Mouse (Mus musculus): ENCODE data around the gene Wdfy1. TPM values are rescaled to one million over a fixed set of nuclear protein-coding genes. Genes with fewer than 3 reads are reported as not detected.
A peak's percentile ranks its signal among the peaks of the same experiment; 100 is the strongest.

Gene Wdfy1
- total RNA-seq (2014; rRNA removed) (104 and 111 TPM in 2 replicates), polyA plus RNA-seq (2015; fragmentation: Nextera tagmentation; extraction: Ambion mirVana) (94.9 and 98.1 TPM in 2 replicates)

DNA sequence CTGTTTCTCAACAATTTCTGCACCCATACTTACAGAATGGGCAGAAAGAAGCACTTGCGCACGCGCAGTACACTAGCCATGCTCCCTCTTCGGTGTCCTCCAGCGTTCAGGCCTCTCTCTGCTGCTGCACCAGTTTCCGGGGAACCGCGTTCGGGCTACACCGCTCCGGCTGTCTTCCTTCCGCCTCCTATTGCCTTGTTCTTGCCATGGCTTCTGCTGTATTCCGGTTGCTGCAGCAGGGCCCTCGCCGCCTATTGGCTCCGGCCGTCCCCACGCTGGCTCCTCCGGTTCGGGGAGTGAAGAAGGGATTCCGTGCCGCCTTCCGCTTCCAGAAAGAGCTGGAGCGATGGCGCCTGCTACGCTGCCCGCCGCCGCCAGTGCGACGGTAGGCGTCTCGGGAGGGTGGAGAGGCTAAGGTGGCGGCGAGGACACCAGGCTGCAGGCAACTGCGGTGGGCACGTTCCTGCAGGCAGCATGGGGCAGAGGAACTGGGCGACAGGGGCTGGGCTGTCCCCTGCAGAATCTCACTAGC is at the start of gene Wdfy1, which contains the start of gene Mrpl44:
Gene Wdfy1, minus strand, starts transcription at position 217 of the 532 bp plus-strand sequence.
Gene Mrpl44, plus strand, starts transcription at position 92 of the 532 bp plus-strand sequence.
- H3K36me3 ChIP-seq (ENCODE audit: insufficient read depth, low read length): peaks cover 11% of the 10 kb centered on the region
- H3K4me2 ChIP-seq (ENCODE audit: low read depth, low read length, poor library complexity, severe bottlenecking): peak within 1 kb of the TSS; percentile 62
- ATAC-seq (ENCODE audit: low FRiP score) (peak; percentile 99), DNase-seq (ENCODE audit: low spot score) (peak; percentile 98)
- 0 out of 2 replicates have a peak, but pooled peaks cover 2% of the 10 kb centered on the region for H3K4me1 ChIP-seq (ENCODE audit: insufficient read depth, low read length)
- no peaks in the 10 kb centered on the region for H3K27me3 ChIP-seq (ENCODE audit: insufficient read depth, low read length)
- peak within 1 kb of the TSS; percentile 95 for H3K9ac ChIP-seq (replicated peaks; ENCODE audit: low read length, poor library complexity, severe bottlenecking)
- peak; percentile 47 for TF ChIP-seq CTCF (IDR thresholded peaks at IDR 0.05)
- H3K27ac ChIP-seq (ENCODE audit: low read depth, low read length): peak within 1 kb of the TSS; percentile 89
- no peaks in the 10 kb centered on the region for H3K9me3 ChIP-seq (ENCODE audit: low read length)
- WGBS: 0% methylated on average over 38 of the region's 38 CpGs
- peak within 1 kb of the TSS; percentile 93 for H3K4me3 ChIP-seq (ENCODE audit: low read depth, low read length)

DNA sequence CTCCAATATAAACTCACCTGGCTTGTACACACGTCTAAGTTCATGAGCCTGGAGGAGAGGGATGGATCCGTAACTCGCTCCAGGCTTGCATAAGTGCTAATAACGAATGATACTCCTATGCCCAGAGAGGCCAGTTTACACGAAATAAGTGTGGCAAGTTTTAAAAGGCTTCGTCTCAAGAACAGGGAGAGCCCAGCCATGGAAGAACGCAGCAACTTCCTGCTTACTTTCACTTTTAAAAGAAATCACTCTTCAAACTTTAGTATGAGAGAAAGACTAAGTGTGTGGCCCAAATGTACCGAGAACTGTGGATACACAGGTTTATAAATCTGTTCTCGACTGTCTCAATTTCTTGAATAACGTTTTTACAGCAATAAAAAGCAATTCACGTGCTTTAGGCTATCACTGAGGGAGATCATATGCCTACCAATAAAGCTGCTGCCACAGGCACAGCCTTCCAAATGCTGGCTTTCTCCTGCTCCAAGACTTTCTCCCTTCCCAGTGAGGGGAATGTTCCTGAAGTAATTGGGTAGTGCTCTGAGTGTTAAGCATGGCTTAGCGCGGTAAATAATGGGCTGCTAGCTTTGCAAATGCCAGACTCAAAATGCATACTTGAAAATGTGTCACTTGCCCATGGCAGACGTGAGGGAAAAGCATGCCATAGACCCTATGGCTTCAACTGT is 48.1 kb upstream of the Wdfy1 start:
- Histone ChIP-seq H3K36me3 (ENCODE audit: insufficient read depth, low read length) (no peaks in the 10 kb centered on the region), H3K27me3 (ENCODE audit: insufficient read depth, low read length) (no peaks in the 10 kb centered on the region), H3K9ac (replicated peaks; ENCODE audit: low read length, poor library complexity, severe bottlenecking) (no peak overlapping the region), H3K4me2 (ENCODE audit: low read depth, low read length, poor library complexity, severe bottlenecking) (no peak overlapping the region), H3K4me3 (ENCODE audit: low read depth, low read length) (no peak overlapping the region), H3K27ac (ENCODE audit: low read depth, low read length) (peak overlapping the region; percentile 55), H3K9me3 (ENCODE audit: low read length) (no peaks in the 10 kb centered on the region), H3K4me1 (ENCODE audit: insufficient read depth, low read length) (no peaks in the 10 kb centered on the region)
- 72% methylated on average over 14 of the region's 14 CpGs for WGBS
- ATAC-seq (ENCODE audit: low FRiP score) (no peak), DNase-seq (ENCODE audit: low spot score) (no peak)
- no peak for TF ChIP-seq CTCF (IDR thresholded peaks at IDR 0.05)

DNA sequence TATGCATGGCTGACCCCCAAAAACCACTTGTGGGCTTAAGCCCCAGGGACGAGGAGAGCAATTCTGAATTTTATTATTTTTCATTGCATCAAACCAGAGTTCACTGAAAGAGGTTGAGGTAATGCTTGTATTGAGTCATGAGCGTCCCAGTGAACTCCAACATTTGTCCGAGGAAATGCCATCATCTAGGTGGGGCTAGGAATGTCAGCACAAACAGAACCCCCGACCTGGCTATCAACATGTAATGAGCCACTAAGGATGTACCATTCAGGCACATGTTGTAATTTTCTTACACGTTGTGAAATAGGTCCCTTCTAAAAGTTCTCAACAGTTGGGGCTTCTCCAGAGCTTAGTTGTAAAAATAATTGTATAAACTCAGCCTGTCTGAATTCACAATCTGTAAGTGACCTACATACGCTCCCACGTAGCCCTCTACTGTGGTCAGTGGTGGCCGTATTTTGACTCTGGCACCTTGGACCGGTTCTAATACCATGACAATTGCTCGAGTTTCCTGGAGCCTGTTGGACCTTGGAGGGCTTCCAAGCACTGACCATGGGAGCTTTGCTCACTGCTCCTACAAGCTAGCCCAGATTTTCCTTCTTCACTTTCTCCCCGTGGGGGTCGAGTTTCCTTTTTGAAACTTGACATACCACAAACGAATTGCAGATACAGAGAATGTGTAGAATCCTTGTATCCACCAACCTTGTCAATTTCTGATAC is 47.0 kb upstream of the Wdfy1 start:
- Histone ChIP-seq H3K36me3 (ENCODE audit: insufficient read depth, low read length) (no peaks in the 10 kb centered on the region), H3K4me3 (ENCODE audit: low read depth, low read length) (no peak overlapping the region), H3K4me2 (ENCODE audit: low read depth, low read length, poor library complexity, severe bottlenecking) (no peak overlapping the region), H3K27me3 (ENCODE audit: insufficient read depth, low read length) (no peaks in the 10 kb centered on the region), H3K27ac (ENCODE audit: low read depth, low read length) (no peak overlapping the region), H3K9me3 (ENCODE audit: low read length) (no peaks in the 10 kb centered on the region), H3K4me1 (ENCODE audit: insufficient read depth, low read length) (no peaks in the 10 kb centered on the region), H3K9ac (replicated peaks; ENCODE audit: low read length, poor library complexity, severe bottlenecking) (no peak overlapping the region)
- ATAC-seq (ENCODE audit: low FRiP score) (peak; percentile 66; the same call in 1 of the 2 replicates), DNase-seq (ENCODE audit: low spot score) (peak; percentile 74)
- TF ChIP-seq CTCF (IDR thresholded peaks at IDR 0.05): no peak
- WGBS: 71% methylated on average over 13 of the region's 13 CpGs

DNA sequence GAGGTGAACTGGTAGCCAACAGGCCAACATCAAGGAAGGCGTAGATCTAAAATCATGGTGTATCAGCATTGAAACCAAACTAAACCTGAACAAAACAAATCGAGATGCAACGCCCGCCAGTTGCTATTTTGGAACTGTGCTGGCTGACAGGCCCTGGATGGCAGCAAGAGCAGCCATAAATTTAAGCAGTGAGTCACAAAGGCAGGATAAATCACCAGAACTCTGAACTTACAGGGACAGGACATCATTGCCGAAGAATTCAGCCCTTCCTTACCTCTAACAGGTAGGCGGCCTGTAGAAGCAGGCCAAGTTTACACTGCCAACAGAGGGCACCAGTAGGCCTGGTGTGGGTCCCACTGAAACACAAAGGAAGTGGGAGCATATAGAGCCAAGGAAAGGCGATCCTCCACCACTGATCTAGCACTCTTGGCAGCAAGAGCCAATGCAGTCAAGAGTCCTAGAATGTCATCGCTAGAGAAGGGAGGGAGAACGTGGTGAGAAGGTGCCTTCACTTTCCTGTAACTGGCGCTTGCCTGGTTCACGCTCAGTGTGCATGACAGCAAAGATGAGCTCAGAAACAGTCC is 43.4 kb upstream of the Wdfy1 start:
- no peak for TF ChIP-seq CTCF (IDR thresholded peaks at IDR 0.05)

DNA sequence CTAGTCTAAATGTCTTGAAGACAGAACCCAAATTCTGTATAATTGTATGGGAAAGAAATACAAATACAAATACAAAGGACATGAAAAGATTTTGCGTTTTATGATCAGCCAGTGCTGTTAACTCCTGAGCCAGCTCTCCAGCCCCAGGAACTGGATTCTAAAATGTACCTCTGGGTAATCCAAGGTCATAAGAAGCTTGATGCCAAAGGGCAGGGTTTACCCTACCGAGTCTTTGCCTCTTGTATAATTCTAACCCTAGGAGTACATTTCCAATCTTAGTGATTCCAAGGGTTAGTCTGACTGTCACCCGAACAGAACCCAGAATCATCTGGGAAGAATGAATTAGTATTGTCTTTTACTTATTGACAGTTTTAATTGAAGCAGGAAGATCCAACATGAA is 39.5 kb upstream of the Wdfy1 start:
- H3K4me2 ChIP-seq (ENCODE audit: low read depth, low read length, poor library complexity, severe bottlenecking): no peak overlapping the region
- H3K27ac ChIP-seq (ENCODE audit: low read depth, low read length): no peak overlapping the region
- no peak overlapping the region for H3K9ac ChIP-seq (replicated peaks; ENCODE audit: low read length, poor library complexity, severe bottlenecking)
- ATAC-seq (ENCODE audit: low FRiP score): no peak
- H3K36me3 ChIP-seq (ENCODE audit: insufficient read depth, low read length): 0 out of 2 replicates have a peak, but pooled peaks cover 3% of the 10 kb centered on the region
- WGBS: 95% methylated on average over 3 of the region's 3 CpGs
- no peak overlapping the region for H3K4me3 ChIP-seq (ENCODE audit: low read depth, low read length)
- H3K27me3 ChIP-seq (ENCODE audit: insufficient read depth, low read length): no peaks in the 10 kb centered on the region
- no peak for TF ChIP-seq CTCF (IDR thresholded peaks at IDR 0.05)
- no peak for DNase-seq (ENCODE audit: low spot score)
- H3K9me3 ChIP-seq (ENCODE audit: low read length): no peaks in the 10 kb centered on the region
- no peaks in the 10 kb centered on the region for H3K4me1 ChIP-seq (ENCODE audit: insufficient read depth, low read length)

More for the DNA sequence above, 43.4 kb upstream of the Wdfy1 start:
- H3K27me3 ChIP-seq (ENCODE audit: insufficient read depth, low read length): no peaks in the 10 kb centered on the region
- H3K4me3 ChIP-seq (ENCODE audit: low read depth, low read length): no peak overlapping the region
- H3K27ac ChIP-seq (ENCODE audit: low read depth, low read length): no peak overlapping the region
- no peaks in the 10 kb centered on the region for H3K36me3 ChIP-seq (ENCODE audit: insufficient read depth, low read length)
- H3K4me2 ChIP-seq (ENCODE audit: low read depth, low read length, poor library complexity, severe bottlenecking): no peak overlapping the region
- no peaks in the 10 kb centered on the region for H3K4me1 ChIP-seq (ENCODE audit: insufficient read depth, low read length)
- H3K9ac ChIP-seq (replicated peaks; ENCODE audit: low read length, poor library complexity, severe bottlenecking): no peak overlapping the region
- ATAC-seq (ENCODE audit: low FRiP score) (no peak), DNase-seq (ENCODE audit: low spot score) (no peak)
- no peaks in the 10 kb centered on the region for H3K9me3 ChIP-seq (ENCODE audit: low read length)
- 92% methylated on average over 11 of the region's 11 CpGs for WGBS
